Mouse (Mus musculus): ENCODE data around the gene Coro2b. TPM values are rescaled to one million over a fixed set of nuclear protein-coding genes. Genes with fewer than 3 reads are reported as not detected.

Coro2b gene
- polyA plus RNA-seq, 1 experiment from 2014 or later = 16.5 TPM

GRCm38 (mm10) chr9:62543878-62544277, 7.0 kb upstream of the Coro2b start:
- no peak overlapping the region for H3K27ac ChIP-seq (ENCODE audit: low read depth, low read length)
- H3K4me1 ChIP-seq (ENCODE audit: control insufficient read depth, insufficient read depth, low read length) = no peaks in the 10 kb centered on the region
- H3K27me3 ChIP-seq (ENCODE audit: control insufficient read depth, insufficient read depth, low read length) = no peaks in the 10 kb centered on the region
- H3K4me3 ChIP-seq (ENCODE audit: low read length) = no peak overlapping the region
- no peak overlapping the region for H3K4me2 ChIP-seq (replicated peaks; ENCODE audit: low read depth, low read length)
- H3K9ac ChIP-seq (ENCODE audit: low read depth, low read length) = no peak overlapping the region
- ATAC-seq (ENCODE audit: low FRiP score, low TSS enrichment) = no peak
- no peaks in the 10 kb centered on the region for H3K36me3 ChIP-seq (ENCODE audit: control insufficient read depth, insufficient read depth, low read length)
- H3K9me3 ChIP-seq (ENCODE audit: control insufficient read depth, low read length) = no peaks in the 10 kb centered on the region
- 93% methylated on average over 4 of the region's 4 CpGs for WGBS

GRCm38 (mm10) chr9:62541606-62542005, 4.8 kb upstream of the Coro2b start:
- H3K9ac ChIP-seq (ENCODE audit: low read depth, low read length) = no peak overlapping the region
- 71% methylated on average over 10 of the region's 10 CpGs for WGBS
- no peaks in the 10 kb centered on the region for H3K4me1 ChIP-seq (ENCODE audit: control insufficient read depth, insufficient read depth, low read length)
- H3K27me3 ChIP-seq (ENCODE audit: control insufficient read depth, insufficient read depth, low read length) = no peaks in the 10 kb centered on the region
- no peak overlapping the region for H3K27ac ChIP-seq (ENCODE audit: low read depth, low read length)
- no peaks in the 10 kb centered on the region for H3K9me3 ChIP-seq (ENCODE audit: control insufficient read depth, low read length)
- no peak overlapping the region for H3K4me3 ChIP-seq (ENCODE audit: low read length)
- H3K36me3 ChIP-seq (ENCODE audit: control insufficient read depth, insufficient read depth, low read length) = no peaks in the 10 kb centered on the region
- no peak for ATAC-seq (ENCODE audit: low FRiP score, low TSS enrichment)
- H3K4me2 ChIP-seq (replicated peaks; ENCODE audit: low read depth, low read length) = no peak overlapping the region

- Histone ChIP-seq H3K27ac (ENCODE audit: low read depth, low read length) (no peak overlapping the region), H3K4me2 (replicated peaks; ENCODE audit: low read depth, low read length) (no peak overlapping the region), H3K4me1 (ENCODE audit: control insufficient read depth, insufficient read depth, low read length) (no peaks in the 10 kb centered on the region), H3K36me3 (ENCODE audit: control insufficient read depth, insufficient read depth, low read length) (no peaks in the 10 kb centered on the region), H3K9ac (ENCODE audit: low read depth, low read length) (no peak overlapping the region), H3K4me3 (ENCODE audit: low read length) (no peak overlapping the region), H3K27me3 (ENCODE audit: control insufficient read depth, insufficient read depth, low read length) (no peaks in the 10 kb centered on the region), H3K9me3 (ENCODE audit: control insufficient read depth, low read length) (no peaks in the 10 kb centered on the region)
- 60% methylated on average over 8 of the region's 8 CpGs for WGBS
- ATAC-seq (ENCODE audit: low FRiP score, low TSS enrichment) = no peak
Observed at GRCm38 (mm10) chr9:62541182-62541581, 4.3 kb upstream of the Coro2b start.

- no peak overlapping the region for H3K9ac ChIP-seq (ENCODE audit: low read depth, low read length)
- WGBS = 62% methylated on average over 10 of the region's 10 CpGs
- no peaks in the 10 kb centered on the region for H3K9me3 ChIP-seq (ENCODE audit: control insufficient read depth, low read length)
- ATAC-seq (ENCODE audit: low FRiP score, low TSS enrichment) = no peak
- 0 out of 2 replicates have a peak, but pooled peaks cover 2% of the 10 kb centered on the region for H3K4me1 ChIP-seq (ENCODE audit: control insufficient read depth, insufficient read depth, low read length)
- H3K27me3 ChIP-seq (ENCODE audit: control insufficient read depth, insufficient read depth, low read length) = no peaks in the 10 kb centered on the region
- no peak overlapping the region for H3K4me2 ChIP-seq (replicated peaks; ENCODE audit: low read depth, low read length)
- no peak overlapping the region for H3K27ac ChIP-seq (ENCODE audit: low read depth, low read length)
- H3K4me3 ChIP-seq (ENCODE audit: low read length) = no peak overlapping the region
- no peaks in the 10 kb centered on the region for H3K36me3 ChIP-seq (ENCODE audit: control insufficient read depth, insufficient read depth, low read length)
Observed at GRCm38 (mm10) chr9:62540736-62541135, 3.9 kb upstream of the Coro2b start.

GRCm38 (mm10) chr9:62540166-62540565, 3.3 kb upstream of the Coro2b start:
- WGBS = 81% methylated on average over 9 of the region's 9 CpGs
- H3K9ac ChIP-seq (ENCODE audit: low read depth, low read length) = no peak overlapping the region
- H3K4me3 ChIP-seq (ENCODE audit: low read length) = no peak overlapping the region
- no peaks in the 10 kb centered on the region; the same call in 1 of the 2 replicates for H3K27me3 ChIP-seq (ENCODE audit: control insufficient read depth, insufficient read depth, low read length)
- H3K4me1 ChIP-seq (ENCODE audit: control insufficient read depth, insufficient read depth, low read length) = 0 out of 2 replicates have a peak, but pooled peaks cover 7% of the 10 kb centered on the region
- H3K27ac ChIP-seq (ENCODE audit: low read depth, low read length) = no peak overlapping the region
- no peak for ATAC-seq (ENCODE audit: low FRiP score, low TSS enrichment)
- no peaks in the 10 kb centered on the region for H3K36me3 ChIP-seq (ENCODE audit: control insufficient read depth, insufficient read depth, low read length)
- no peaks in the 10 kb centered on the region for H3K9me3 ChIP-seq (ENCODE audit: control insufficient read depth, low read length)
- H3K4me2 ChIP-seq (replicated peaks; ENCODE audit: low read depth, low read length) = no peak overlapping the region

- Histone ChIP-seq H3K27me3 (ENCODE audit: control insufficient read depth, insufficient read depth, low read length) (no peaks in the 10 kb centered on the region; the same call in 1 of the 2 replicates), H3K4me1 (ENCODE audit: control insufficient read depth, insufficient read depth, low read length) (0 out of 2 replicates have a peak, but pooled peaks cover 7% of the 10 kb centered on the region), H3K4me3 (ENCODE audit: low read length) (no peak overlapping the region), H3K9ac (ENCODE audit: low read depth, low read length) (no peak overlapping the region), H3K4me2 (replicated peaks; ENCODE audit: low read depth, low read length) (no peak overlapping the region), H3K27ac (ENCODE audit: low read depth, low read length) (no peak overlapping the region), H3K9me3 (ENCODE audit: control insufficient read depth, low read length) (no peaks in the 10 kb centered on the region), H3K36me3 (ENCODE audit: control insufficient read depth, insufficient read depth, low read length) (no peaks in the 10 kb centered on the region)
- 88% methylated on average over 9 of the region's 9 CpGs for WGBS
- ATAC-seq (ENCODE audit: low FRiP score, low TSS enrichment) = no peak
Observed at GRCm38 (mm10) chr9:62539251-62539711, 2.4 kb upstream of the Coro2b start.

GRCm38 (mm10) chr9:62537941-62538340, 1.1 kb upstream of the Coro2b start:
- H3K9me3 ChIP-seq (ENCODE audit: control insufficient read depth, low read length) = no peaks in the 10 kb centered on the region
- no peak overlapping the region for H3K9ac ChIP-seq (ENCODE audit: low read depth, low read length)
- H3K4me2 ChIP-seq (replicated peaks; ENCODE audit: low read depth, low read length) = no peak overlapping the region
- H3K4me1 ChIP-seq (ENCODE audit: control insufficient read depth, insufficient read depth, low read length) = peaks cover 7% of the 10 kb centered on the region; the same call in 1 of the 2 replicates
- no peaks in the 10 kb centered on the region for H3K36me3 ChIP-seq (ENCODE audit: control insufficient read depth, insufficient read depth, low read length)
- H3K4me3 ChIP-seq (ENCODE audit: low read length) = no peak overlapping the region
- no peak overlapping the region for H3K27ac ChIP-seq (ENCODE audit: low read depth, low read length)
- 81% methylated on average over 6 of the region's 6 CpGs for WGBS
- no peak for ATAC-seq (ENCODE audit: low FRiP score, low TSS enrichment)
- H3K27me3 ChIP-seq (ENCODE audit: control insufficient read depth, insufficient read depth, low read length) = no peaks in the 10 kb centered on the region; the same call in 1 of the 2 replicates

GRCm38 (mm10) chr9:62536119-62536654, 657 bp downstream of the Coro2b start:
- no peaks in the 10 kb centered on the region; the same call in 1 of the 2 replicates for H3K27me3 ChIP-seq (ENCODE audit: control insufficient read depth, insufficient read depth, low read length)
- no peaks in the 10 kb centered on the region for H3K9me3 ChIP-seq (ENCODE audit: control insufficient read depth, low read length)
- peak overlapping the region; percentile 74 for H3K4me3 ChIP-seq (ENCODE audit: low read length)
- ATAC-seq (ENCODE audit: low FRiP score, low TSS enrichment) = 0 out of 2 replicates have a peak, but pooled peaks have one; percentile 5
- peak overlapping the region; percentile 83 for H3K9ac ChIP-seq (ENCODE audit: low read depth, low read length)
- no peaks in the 10 kb centered on the region for H3K36me3 ChIP-seq (ENCODE audit: control insufficient read depth, insufficient read depth, low read length)
- peak overlapping the region; percentile 61; the same call in 1 of the 2 replicates for H3K27ac ChIP-seq (ENCODE audit: low read depth, low read length)
- peak overlapping the region; percentile 94 for H3K4me2 ChIP-seq (replicated peaks; ENCODE audit: low read depth, low read length)
- peaks cover 24% of the 10 kb centered on the region for H3K4me1 ChIP-seq (ENCODE audit: control insufficient read depth, insufficient read depth, low read length)
- 2% methylated on average over 29 of the region's 29 CpGs for WGBS

GRCm38 (mm10) chr9:62535566-62535965, 1.3 kb downstream of the Coro2b start:
- no peak overlapping the region for H3K27ac ChIP-seq (ENCODE audit: low read depth, low read length)
- no peaks in the 10 kb centered on the region for H3K9me3 ChIP-seq (ENCODE audit: control insufficient read depth, low read length)
- peak overlapping the region; percentile 74 for H3K4me3 ChIP-seq (ENCODE audit: low read length)
- H3K27me3 ChIP-seq (ENCODE audit: control insufficient read depth, insufficient read depth, low read length) = no peaks in the 10 kb centered on the region; the same call in 1 of the 2 replicates
- no peak for ATAC-seq (ENCODE audit: low FRiP score, low TSS enrichment)
- peaks cover 24% of the 10 kb centered on the region for H3K4me1 ChIP-seq (ENCODE audit: control insufficient read depth, insufficient read depth, low read length)
- H3K4me2 ChIP-seq (replicated peaks; ENCODE audit: low read depth, low read length) = peak overlapping the region; percentile 94
- peak overlapping the region; percentile 83 for H3K9ac ChIP-seq (ENCODE audit: low read depth, low read length)
- 74% methylated on average over 8 of the region's 8 CpGs for WGBS
- H3K36me3 ChIP-seq (ENCODE audit: control insufficient read depth, insufficient read depth, low read length) = no peaks in the 10 kb centered on the region

All from kidney, embryonic 14.5 days (tissue).